Mouse (Mus musculus) olfactory bulb, adult 2 months (tissue): ENCODE data around the gene 1700029I15Rik.

Experiments used
- CTCF ChIP-seq: fragments of 200-500 bp; IDR thresholded peaks from 2 replicates; pipeline ENCODE4 v1.5.1; 2012; ENCODE audit warnings: low read depth, mild to moderate bottlenecking, low read length, moderate library complexity; ENCODE audit not compliant: insufficient read depth
- POLR2A ChIP-seq: fragments of 200-500 bp; IDR thresholded peaks from 2 replicates; pipeline ENCODE4 v1.6.1; 2012; ENCODE audit warnings: mild to moderate bottlenecking, low read depth, low read length, moderate library complexity; ENCODE audit not compliant: insufficient read depth

- TF ChIP-seq CTCF, result no peak
- no peak for TF ChIP-seq POLR2A
Measured at GRCm38 (mm10) chr2:92389645-92390044, 7.3 kb downstream of the 1700029I15Rik start.
